Mouse (Mus musculus): Measurements from ENCODE around the gene Vmn1r196.

DNA sequence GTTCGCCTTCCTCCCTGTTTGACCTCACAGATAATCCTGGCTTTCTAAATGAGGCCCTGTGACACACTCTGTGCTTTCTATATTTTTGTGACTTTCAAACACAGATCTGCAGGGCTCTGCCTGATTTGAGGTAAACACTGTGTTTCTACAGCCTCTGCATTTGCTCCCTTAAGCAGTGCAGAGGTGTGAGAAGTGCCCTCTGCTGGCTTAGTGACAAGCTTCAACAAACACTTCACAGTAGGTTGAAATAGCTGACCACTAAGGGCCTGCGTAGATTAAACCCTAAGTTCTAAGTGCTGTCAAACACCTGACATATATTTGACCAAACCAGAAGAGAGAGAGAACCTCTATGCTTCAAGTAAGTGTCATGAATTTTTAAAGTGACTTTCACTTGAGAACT, 5.1 kb upstream of the Vmn1r196 start:
- TF ChIP-seq CTCF (IDR thresholded peaks at IDR 0.05; ENCODE audit: insufficient read depth, low read length) (no peak), POLR2A (IDR thresholded peaks at IDR 0.05; ENCODE audit: borderline replicate concordance, extremely low read depth, low read depth, low read length) (no peak)
